Mouse (Mus musculus) small intestine, adult 2 months (tissue): ENCODE results near the gene Klc1. TPM values are rescaled to one million over a fixed set of nuclear protein-coding genes. Genes with fewer than 3 reads are reported as not detected.

Experiments
- H3K27ac ChIP-seq: fragments of 200-500 bp; 2 replicates; pipeline ENCODE4 v1.5.1; 2012; ENCODE audit warnings: low read depth, low read length, control low read depth, inconsistent platforms; ENCODE audit not compliant: insufficient read depth
- H3K27me3 ChIP-seq: fragments of 200-500 bp; 2 replicates; pipeline ENCODE4 v1.6.1; 2012; ENCODE audit warnings: mild to moderate bottlenecking, moderate library complexity, low read length, inconsistent platforms; ENCODE audit not compliant: control insufficient read depth, insufficient read depth
- H3K36me3 ChIP-seq: fragments of 200-500 bp; 2 replicates; pipeline ENCODE4 v1.6.1; 2012; ENCODE audit warnings: mild to moderate bottlenecking, low read length, control low read depth, inconsistent platforms; ENCODE audit not compliant: control insufficient read depth, insufficient read depth
- H3K4me1 ChIP-seq: fragments of 200-500 bp; 2 replicates; pipeline ENCODE4 v1.6.1; 2012; ENCODE audit warnings: low read length, inconsistent platforms, mixed read lengths; ENCODE audit not compliant: control insufficient read depth, insufficient read depth, insufficient read length
- H3K4me3 ChIP-seq: fragments of 200-500 bp; 2 replicates; pipeline ENCODE4 v1.5.1; 2012; ENCODE audit warnings: low read depth, mild to moderate bottlenecking, control low read depth, inconsistent platforms, low read length, moderate library complexity
- CTCF ChIP-seq: fragments of 200-500 bp; IDR thresholded peaks from 2 replicates; pipeline ENCODE4 v1.5.1; 2012; ENCODE audit warnings: low read depth, mild to moderate bottlenecking, control low read depth, inconsistent platforms, low read length, moderate library complexity, mixed read lengths; ENCODE audit not compliant: insufficient replicate concordance, insufficient read length; ENCODE audit errors: extremely low read depth
- POLR2A ChIP-seq: fragments of 200-500 bp; IDR thresholded peaks from 2 replicates; pipeline ENCODE4 v1.6.1; 2012; ENCODE audit warnings: low read depth, mild to moderate bottlenecking, control low read depth, inconsistent platforms, low read length, moderate library complexity
- WGBS: fragments of 180-500 bp; shearing (Covaris S2); methylation state at CpG from one replicate; pipeline ENCODE4 v1.1.7; 2018; 5-methylcytosine and 5-hydroxymethylcytosine counted together
- polyA plus RNA-seq: library from polyadenylated mRNA; depleted of rRNA; stranded (reverse); fragments of >200 nt; gene quantifications from 2 replicates; pipeline ENCODE4 v1.2.3, GENCODE M21; 2012

Gene Klc1
- polyA plus RNA-seq, 1 experiment: 55.8 TPM

DNA sequence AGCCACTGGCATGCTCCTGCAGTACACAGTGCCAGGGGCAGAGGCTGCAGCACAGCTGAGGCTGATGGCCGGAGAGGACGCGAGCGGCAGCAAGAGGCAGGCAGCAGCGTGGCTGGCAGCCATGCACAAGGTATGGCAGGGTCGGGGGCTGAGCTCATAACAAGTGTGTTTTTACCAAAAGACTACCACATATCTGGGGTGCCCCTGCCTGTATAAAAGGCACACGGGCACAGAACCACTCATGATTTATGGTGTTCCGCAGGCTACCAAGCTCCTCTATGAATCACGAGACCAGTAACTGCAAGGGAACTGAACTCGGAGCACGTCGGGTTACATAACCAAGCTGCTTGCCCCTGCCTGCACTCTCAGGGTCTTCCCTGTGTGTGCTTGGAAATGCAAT, 68.9 kb downstream of the Klc1 start:
- Histone ChIP-seq H3K4me1 (no peaks in the 10 kb centered on the region), H3K36me3 (peaks cover 85% of the 10 kb centered on the region), H3K4me3 (no peak overlapping the region), H3K27ac (no peak overlapping the region), H3K27me3 (no peaks in the 10 kb centered on the region)
- TF ChIP-seq CTCF: no peak
- TF ChIP-seq POLR2A: no peak
- 91% methylated on average over 12 of the region's 12 CpGs for WGBS

GRCm38 (mm10) chr12:111829447-111829846, 70.8 kb downstream of the Klc1 start:
- no peak for TF ChIP-seq POLR2A
- TF ChIP-seq CTCF: no peak
- Histone ChIP-seq H3K27me3 (no peaks in the 10 kb centered on the region), H3K36me3 (peaks cover 91% of the 10 kb centered on the region), H3K4me3 (no peak overlapping the region), H3K4me1 (no peaks in the 10 kb centered on the region), H3K27ac (no peak overlapping the region)
- 84% methylated on average over 5 of the region's 5 CpGs for WGBS

- Histone ChIP-seq H3K4me1 (no peaks in the 10 kb centered on the region), H3K27me3 (no peaks in the 10 kb centered on the region), H3K27ac (no peak overlapping the region), H3K4me3 (no peak overlapping the region), H3K36me3 (peaks cover 90% of the 10 kb centered on the region)
- TF ChIP-seq POLR2A (no peak), CTCF (no peak)
- WGBS: 88% methylated on average over 9 of the region's 9 CpGs
Measured at GRCm38 (mm10) chr12:111829954-111830353, 71.3 kb downstream of the Klc1 start.

- WGBS: 76% methylated on average over 10 of the region's 10 CpGs
- Histone ChIP-seq H3K27me3 (no peaks in the 10 kb centered on the region), H3K4me1 (no peaks in the 10 kb centered on the region), H3K27ac (no peak overlapping the region), H3K36me3 (peaks cover 88% of the 10 kb centered on the region), H3K4me3 (no peak overlapping the region)
- TF ChIP-seq CTCF (no peak), POLR2A (no peak)
Measured at GRCm38 (mm10) chr12:111830375-111830774, 71.7 kb downstream of the Klc1 start.

DNA sequence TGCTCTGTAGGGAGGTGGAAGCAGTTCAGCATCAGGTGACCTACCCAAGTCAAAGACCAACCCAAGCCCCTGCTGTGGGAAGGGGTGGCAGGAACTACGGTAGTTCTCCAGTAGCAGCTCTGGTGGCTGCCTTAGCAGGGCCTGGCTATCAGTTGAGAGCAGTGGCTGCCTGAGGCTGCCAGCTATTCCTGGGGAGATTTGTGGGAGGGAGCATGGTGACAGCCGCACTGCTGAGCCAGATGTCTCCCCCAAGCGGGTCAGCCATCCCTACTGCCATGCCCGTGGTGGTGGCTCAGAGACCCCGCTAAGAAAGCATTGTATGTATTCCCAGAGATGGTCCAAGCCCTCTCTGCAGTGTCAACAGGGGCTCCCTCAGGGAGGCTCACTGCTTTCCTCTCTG, 74.0 kb downstream of the Klc1 start:
- H3K4me1 ChIP-seq: no peaks in the 10 kb centered on the region
- no peaks in the 10 kb centered on the region for H3K27me3 ChIP-seq
- WGBS: 92% methylated on average over 5 of the region's 5 CpGs
- peaks cover 87% of the 10 kb centered on the region for H3K36me3 ChIP-seq
- H3K27ac ChIP-seq: no peak overlapping the region
- H3K4me3 ChIP-seq: no peak overlapping the region
- TF ChIP-seq POLR2A (no peak), CTCF (no peak)

DNA sequence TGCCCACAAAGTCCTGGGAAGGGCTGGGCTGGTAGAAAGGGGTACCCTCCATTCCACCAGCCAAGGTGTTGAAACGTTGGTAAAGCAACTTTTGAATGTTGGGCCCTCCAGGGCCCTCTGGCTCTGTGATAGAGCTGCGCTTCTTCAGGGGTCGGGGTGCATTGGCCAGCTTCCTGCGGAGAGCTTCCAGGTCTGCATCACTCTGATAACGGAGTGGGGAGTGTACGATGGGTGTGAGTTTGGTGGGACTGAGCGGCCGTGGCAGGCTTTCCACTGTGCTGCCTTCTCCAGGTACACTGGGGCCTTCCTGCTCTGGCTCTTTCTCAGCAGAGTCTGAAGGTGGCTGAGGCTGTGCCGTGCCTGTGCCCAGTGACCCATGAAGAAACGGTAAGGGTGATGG, 74.8 kb downstream of the Klc1 start:
- no peaks in the 10 kb centered on the region for H3K27me3 ChIP-seq
- WGBS: 89% methylated on average over 10 of the region's 10 CpGs
- TF ChIP-seq CTCF: no peak
- H3K4me1 ChIP-seq: no peaks in the 10 kb centered on the region
- no peak overlapping the region for H3K27ac ChIP-seq
- H3K4me3 ChIP-seq: no peak overlapping the region
- peaks cover 86% of the 10 kb centered on the region for H3K36me3 ChIP-seq

DNA sequence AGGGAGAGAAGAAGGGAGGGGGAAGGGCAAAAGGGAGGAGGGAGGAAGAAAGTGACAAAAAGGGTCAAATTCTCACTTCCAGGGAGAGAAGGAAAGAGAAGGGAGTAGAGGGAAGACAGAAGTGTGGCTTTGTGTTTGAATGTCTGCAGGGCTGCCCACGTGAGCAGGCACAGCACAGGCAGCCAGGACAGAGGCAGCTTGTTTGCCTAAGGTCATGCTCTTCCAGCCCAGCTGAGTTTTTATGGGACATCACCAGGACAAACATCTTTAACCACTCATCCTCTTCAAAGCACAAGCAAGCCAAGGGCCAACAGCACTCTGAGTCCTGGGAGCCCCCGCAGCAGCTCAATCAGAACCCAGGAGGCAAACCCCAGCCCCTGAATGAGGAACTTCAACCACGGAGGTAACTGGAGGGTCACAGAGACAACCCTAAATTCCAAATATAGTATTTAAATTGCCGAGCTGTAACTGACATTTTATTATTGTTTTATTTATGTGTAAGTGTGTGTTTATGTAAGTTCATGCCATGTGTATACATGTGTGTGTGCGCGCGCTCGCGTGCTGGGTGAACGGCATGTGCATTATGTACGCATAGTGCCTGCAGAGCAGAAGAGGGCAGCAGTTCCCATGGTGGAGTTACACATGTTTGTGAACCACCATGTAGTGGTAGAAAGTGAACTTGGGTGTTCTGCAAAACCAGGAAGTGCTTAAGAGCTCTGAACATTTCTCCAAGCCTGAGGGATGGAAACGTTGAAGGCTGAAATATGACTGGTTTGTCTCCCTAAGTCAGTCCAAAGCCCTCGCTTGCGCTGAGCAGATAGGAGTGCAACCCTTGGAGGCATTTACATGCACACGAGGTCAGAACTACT, 84.2 kb downstream of the Klc1 start:
- WGBS: 77% methylated on average over 15 of the region's 15 CpGs
- TF ChIP-seq POLR2A (no peak), CTCF (no peak)
- H3K27me3 ChIP-seq: no peaks in the 10 kb centered on the region
- H3K36me3 ChIP-seq: peaks cover 54% of the 10 kb centered on the region
- no peak overlapping the region for H3K27ac ChIP-seq
- peaks cover 3% of the 10 kb centered on the region; the same call in 1 of the 2 replicates for H3K4me1 ChIP-seq
- no peak overlapping the region for H3K4me3 ChIP-seq

DNA sequence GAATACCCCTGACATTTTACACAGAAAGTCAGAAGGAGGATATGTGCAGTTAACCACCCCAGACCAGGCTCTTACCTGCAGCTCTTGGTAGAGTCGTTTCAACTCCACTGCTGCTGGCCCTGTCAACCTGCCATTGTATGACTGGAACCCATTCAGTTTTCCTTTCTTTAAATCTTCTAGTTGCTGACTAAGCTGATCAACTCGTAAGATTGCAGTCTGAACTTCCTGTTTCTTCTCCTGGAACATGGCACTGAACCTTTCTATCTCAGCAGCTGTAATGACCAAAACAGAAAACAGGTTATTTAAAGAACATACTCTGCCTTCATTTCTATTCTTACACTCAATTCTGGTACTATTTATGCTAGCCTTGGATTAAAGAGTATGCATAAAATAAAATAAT, 84.8 kb downstream of the Klc1 start:
- H3K4me1 ChIP-seq: peaks cover 3% of the 10 kb centered on the region; the same call in 1 of the 2 replicates
- H3K4me3 ChIP-seq: no peak overlapping the region
- TF ChIP-seq CTCF: no peak
- TF ChIP-seq POLR2A: no peak
- H3K27me3 ChIP-seq: no peaks in the 10 kb centered on the region
- peaks cover 48% of the 10 kb centered on the region for H3K36me3 ChIP-seq
- WGBS: 36% methylated on average over 2 of the region's 2 CpGs
- no peak overlapping the region for H3K27ac ChIP-seq
